Mouse (Mus musculus) layer of hippocampus, postnatal 10 days (tissue): ENCODE results near the gene Thy1. TPM values are rescaled to one million over a fixed set of nuclear protein-coding genes. Genes with fewer than 3 reads are reported as not detected.

Experiments
- DNase-seq, 2 experiments: peaks; one replicate each; pipeline ENCODE4 v3.0.0; 2021; ENCODE audit warnings: low spot score in 2 of 2
- total RNA-seq, 2 experiments: library from RNA; stranded (reverse); gene quantifications; 2 replicates each; pipeline ENCODE4 v1.2.3; 2021

The Thy1 gene
- total RNA-seq, 2 experiments from 2014 or later: 644 to 646 TPM

GRCm38 (mm10) chr9:44067241-44067959 is 24.2 kb downstream of the Thy1 start:
- peak in 1 of 2 experiments; percentile 70 for DNase-seq

GRCm38 (mm10) chr9:44067960-44068330 is 24.8 kb downstream of the Thy1 start:
- DNase-seq: no peak

- no peak for DNase-seq
Observed at GRCm38 (mm10) chr9:44069252-44069651, 26.1 kb downstream of the Thy1 start.

GRCm38 (mm10) chr9:44070113-44070843 is 27.1 kb downstream of the Thy1 start:
- no peak for DNase-seq

DNA sequence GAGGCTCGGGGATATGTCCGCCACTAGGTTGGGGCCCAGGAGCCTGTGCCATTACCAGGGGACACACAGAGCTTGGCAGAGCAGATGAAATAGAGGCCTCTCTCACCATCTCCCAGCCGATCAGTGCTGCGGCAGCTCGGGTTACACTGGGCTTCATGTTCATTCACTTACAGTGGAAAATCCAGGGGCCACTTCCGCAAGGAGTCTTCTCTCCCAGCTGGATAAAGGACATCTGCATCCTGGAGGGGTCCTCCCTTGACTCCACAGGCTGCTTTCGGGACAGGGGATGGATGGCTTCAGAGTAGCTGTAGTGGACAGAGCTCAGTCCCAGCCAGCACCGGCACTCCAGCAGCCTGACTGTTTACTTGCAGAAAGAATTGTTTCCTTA is 27.7 kb downstream of the Thy1 start:
- no peak for DNase-seq

DNA sequence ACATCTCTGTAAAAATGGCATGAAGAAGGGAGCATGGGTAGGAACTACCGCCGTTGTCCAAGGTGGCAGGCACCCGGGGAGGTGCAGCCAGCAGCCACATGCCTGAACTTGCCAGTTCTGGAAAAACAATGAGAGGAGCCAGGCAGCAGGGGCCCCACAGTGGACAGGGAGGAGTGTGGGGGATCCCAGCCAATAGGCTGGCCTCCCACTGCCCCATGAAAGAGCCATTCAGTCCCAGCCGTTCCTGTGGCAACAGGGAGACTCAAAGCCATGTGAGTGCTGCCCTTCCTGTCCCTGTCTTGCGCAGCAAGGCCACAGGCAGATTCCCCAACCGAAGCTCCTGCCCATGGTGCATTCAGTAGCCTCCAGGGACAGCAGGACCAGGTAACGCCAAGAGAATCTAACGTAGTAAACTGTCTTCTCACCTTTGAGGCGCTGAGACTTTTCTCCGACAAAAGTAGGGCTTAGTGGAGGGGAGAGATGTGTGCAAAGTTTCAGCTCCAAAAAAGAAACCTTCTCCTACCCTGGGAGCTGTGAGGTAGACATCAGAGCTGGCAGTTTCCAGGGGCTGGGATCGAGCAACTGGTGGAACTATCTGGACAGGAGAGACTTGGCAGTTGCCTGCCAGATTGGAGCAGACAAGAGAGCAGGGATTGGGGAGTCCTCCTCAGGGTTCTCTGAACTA is 28.9 kb downstream of the Thy1 start:
- DNase-seq: peak in 1 of 2 experiments; percentile 63

GRCm38 (mm10) chr9:44072599-44072915 is 29.4 kb downstream of the Thy1 start:
- no peak for DNase-seq

GRCm38 (mm10) chr9:44073115-44073514 is 29.9 kb downstream of the Thy1 start:
- no peak for DNase-seq

- no peak for DNase-seq
Observed at GRCm38 (mm10) chr9:44074395-44075275, 31.5 kb downstream of the Thy1 start.

DNA sequence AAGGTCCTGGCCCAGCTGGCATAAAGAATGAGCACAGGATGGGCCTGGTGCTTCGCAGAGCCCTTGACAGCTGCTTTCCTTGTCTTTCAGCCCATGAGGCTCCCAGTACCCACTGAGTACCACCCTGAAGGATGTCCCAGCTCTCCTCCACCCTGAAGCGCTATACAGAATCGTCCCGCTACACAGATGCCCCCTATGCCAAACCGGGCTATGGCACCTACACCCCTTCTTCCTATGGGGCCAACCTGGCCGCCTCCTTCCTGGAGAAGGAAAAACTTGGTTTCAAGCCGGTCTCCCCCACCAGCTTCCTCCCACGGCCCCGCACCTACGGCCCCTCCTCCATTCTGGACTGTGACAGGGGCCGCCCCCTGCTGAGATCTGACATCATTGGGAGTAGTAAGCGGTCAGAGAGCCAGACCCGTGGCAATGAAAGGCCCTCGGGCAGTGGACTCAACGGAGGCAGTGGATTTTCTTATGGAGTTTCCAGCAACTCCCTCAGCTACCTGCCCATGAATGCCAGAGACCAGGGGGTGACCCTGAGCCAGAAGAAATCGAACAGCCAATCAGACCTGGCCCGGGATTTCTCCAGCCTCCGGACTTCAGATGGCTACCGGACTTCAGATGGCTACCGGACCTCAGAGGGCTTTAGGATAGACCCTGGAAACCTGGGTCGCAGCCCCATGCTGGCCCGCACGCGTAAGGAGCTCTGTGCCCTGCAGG is 32.3 kb downstream of the Thy1 start:
- DNase-seq: no peak

- DNase-seq: no peak
Observed at GRCm38 (mm10) chr9:44075996-44076763, 33.0 kb downstream of the Thy1 start.

DNA sequence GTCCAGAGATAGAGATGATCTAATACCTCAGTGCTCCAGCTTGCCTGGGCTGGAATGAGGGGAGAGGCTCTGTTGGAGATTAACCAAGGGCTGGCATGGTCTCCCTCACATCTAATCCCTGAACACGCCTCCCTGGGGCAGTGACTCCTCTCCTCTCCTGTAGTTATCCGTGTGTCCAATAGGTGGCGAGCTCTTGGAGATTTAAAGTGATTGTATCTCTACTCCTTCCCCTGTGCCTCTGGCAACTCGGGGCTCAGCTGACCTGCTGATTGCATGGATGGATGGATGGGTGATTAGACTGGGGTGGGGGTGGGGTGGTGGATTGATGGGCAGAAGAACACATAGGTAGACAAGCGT is 33.6 kb downstream of the Thy1 start:
- peak; percentile 66 to 72 for DNase-seq

DNA sequence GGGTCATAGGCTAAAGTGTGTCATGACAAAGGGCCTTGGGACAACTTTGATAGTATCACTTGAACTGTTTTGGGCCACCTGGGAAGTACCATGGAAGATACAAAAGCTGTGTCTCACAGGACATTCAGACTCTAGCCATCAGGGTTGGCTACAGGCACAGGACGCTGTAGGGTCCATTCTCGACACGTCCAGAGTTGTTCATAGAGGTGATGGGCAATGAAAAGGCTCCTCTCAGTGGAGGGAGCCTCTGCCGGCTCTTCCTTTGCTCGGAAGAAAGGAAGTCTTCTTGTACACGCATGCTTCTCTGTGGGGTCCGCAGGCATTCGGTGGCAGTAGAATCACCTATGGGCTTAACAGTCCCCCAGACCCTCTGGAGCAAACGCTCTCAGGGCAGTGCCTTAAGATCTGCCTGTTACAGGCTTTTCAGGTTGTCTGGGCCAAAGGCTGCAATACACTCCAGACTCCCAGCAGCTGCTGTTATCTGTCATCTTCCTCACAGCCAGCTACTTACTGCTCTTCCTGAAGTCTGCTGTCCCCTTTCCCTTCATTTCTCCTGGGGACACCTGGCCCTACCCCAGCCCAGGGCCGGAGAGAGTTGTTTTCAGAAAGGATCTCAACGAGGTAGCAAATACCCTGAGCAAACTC is 34.2 kb downstream of the Thy1 start:
- DNase-seq: no peak

DNA sequence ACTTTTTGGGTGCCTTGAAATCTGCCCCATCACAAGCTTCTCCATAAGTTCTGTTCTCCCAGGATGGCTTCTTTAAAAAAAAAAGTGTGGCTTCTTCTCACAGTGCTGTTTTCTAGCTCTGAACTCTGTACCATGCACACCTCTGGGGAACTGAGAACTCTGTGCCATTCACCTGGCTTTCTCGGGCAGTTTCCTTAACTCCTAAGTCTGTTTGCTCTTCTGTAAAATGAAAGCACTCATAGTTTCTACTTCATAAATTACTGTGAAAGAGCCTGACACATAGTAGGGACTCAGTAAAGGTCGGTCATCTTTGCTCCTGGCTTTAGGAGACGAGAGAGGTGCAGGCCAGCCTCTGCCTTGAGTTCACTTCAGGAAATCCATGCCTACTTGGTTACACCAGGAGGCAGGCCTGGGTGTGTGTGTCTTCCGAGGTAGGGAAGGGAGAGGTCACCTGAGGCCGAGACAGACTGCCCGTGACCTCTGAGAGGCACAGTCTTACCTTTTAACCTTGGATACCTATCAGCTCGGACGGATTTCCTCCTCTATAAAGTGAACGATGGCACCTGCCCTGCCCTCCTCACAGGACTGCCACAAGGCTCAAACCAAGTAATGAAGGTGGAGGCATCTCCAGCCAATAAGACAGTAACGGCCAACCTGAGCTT is 35.1 kb downstream of the Thy1 start:
- DNase-seq: no peak

- peak; percentile 64 to 70 for DNase-seq
Observed at GRCm38 (mm10) chr9:44078955-44079756, 36.0 kb downstream of the Thy1 start.

GRCm38 (mm10) chr9:44079997-44080780 is 37.0 kb downstream of the Thy1 start:
- DNase-seq: no peak

DNA sequence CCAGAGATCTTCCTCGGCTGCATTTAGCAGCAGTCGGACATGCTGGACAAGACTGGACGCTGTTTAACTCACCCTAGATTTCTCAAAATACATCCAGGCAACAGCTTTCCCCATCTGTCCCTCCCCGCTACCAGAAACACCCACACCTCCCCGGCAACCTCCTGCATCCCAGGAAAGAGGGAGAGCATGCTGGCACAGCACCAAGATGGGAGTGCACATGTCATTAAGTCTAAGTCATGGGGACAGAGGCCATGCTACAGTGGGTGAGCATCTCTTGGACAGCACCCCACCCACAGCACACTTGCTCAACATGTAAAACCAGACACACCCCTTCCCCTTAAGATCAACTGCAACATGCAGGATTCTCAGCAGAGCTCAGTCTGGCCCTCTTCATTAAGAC is 37.8 kb downstream of the Thy1 start:
- no peak for DNase-seq
